Mouse (Mus musculus) thymus, adult 18-20 months (tissue): ENCODE data around the gene Gm436.

Experiments
- DNase-seq, 2 experiments: peaks; one replicate each; pipeline ENCODE4 v3.0.0; 2022; ENCODE audit warnings: mixed read lengths in 2 of 2

The Gm436 gene

GRCm38 (mm10) chr4:144686268-144686667 is at the start of gene Gm436:
Gm436 (minus strand) TSS chr4:144686368.
- no peak for DNase-seq

GRCm38 (mm10) chr4:144721304-144721703 is 35.1 kb upstream of the Gm436 start, which contains the start of gene Gm13178:
Gm13178 (minus strand) TSS chr4:144721404.
- DNase-seq: no peak

- DNase-seq: no peak
Measured at GRCm38 (mm10) chr4:144719691-144720090, 33.5 kb upstream of the Gm436 start.

GRCm38 (mm10) chr4:144718288-144718687 is 32.1 kb upstream of the Gm436 start:
- DNase-seq: peak in 1 of 2 experiments; percentile 1

- no peak for DNase-seq
Measured at GRCm38 (mm10) chr4:144638263-144638662, 47.9 kb downstream of the Gm436 start.
